Comparison of ENCODE assay signal across 11 mouse cellular contexts in the genomic region with DNA sequence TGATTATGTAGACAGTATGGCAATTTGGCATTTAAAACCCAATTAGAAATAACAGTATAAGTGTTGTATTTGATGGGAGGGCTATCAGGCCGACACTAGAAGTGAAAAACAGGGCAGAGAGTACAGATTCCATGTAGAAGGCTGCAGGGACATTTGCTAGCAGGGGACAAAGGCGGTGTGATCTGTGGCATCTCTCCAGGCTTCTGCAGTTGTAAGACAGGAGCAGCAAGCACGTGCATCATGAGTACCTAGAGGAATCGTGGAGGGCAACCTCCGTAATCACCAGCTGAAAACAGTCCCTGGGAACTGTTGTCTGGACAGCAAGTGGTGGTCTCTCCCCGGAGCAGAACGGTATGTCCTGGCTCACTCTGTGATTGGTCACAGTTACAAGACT. TPM values are rescaled to one million over a fixed set of nuclear protein-coding genes. Genes with fewer than 3 reads are reported as not detected.
DNase-seq lines count a peak whose midpoint lies in the region; ATAC-seq and TF ChIP-seq lines count a peak whose summit lies in the region.
"Had no signal": no experiment of that assay in that cellular context is flagged by ENCODE, and none has a peak within 500 bp of the region (broad histone marks: within the 10 kb centered on the region; RNA-seq: fewer than 3 reads in every experiment).

No protein-coding gene starts in this region.

- H3K4me2 ChIP-seq in embryonic facial prominence, embryonic 13.5 days: 0 out of 2 replicates have a peak overlapping the region, but pooled peaks have one; percentile 46
- H3K4me2 ChIP-seq in neural tube, embryonic 14.5 days (ENCODE audit: low read depth, low read length): 0 out of 2 replicates have a peak overlapping the region, but pooled peaks have one; percentile 38
- peak overlapping the region; percentile 46 for H3K4me2 ChIP-seq in liver, embryonic 11.5 days
- H3K4me2 ChIP-seq in stomach, postnatal 0 days (replicated peaks; ENCODE audit: low read depth): no peak overlapping the region

- H3K4me3 ChIP-seq in embryonic facial prominence, embryonic 13.5 days: no peak overlapping the region
- H3K4me3 ChIP-seq in embryonic facial prominence, embryonic 10.5 days: no peak overlapping the region
- H3K4me3 ChIP-seq in neural tube, embryonic 14.5 days (ENCODE audit: low read depth, low read length): no peak overlapping the region
- H3K4me3 ChIP-seq in liver, embryonic 11.5 days (ENCODE audit: low read depth, low read length): no peak overlapping the region
- H3K4me3 ChIP-seq in stomach, postnatal 0 days (ENCODE audit: low read depth, low read length): no peak overlapping the region
- no peak overlapping the region for H3K4me3 ChIP-seq in thymus, adult 2 months (ENCODE audit: control insufficient read depth, insufficient read depth, low read length)
- H3K4me3 ChIP-seq: neural tube, embryonic 12.5 days had no signal

- no peak for TF ChIP-seq EP300 in stomach, postnatal 0 days (optimal IDR thresholded peaks at IDR 0.05)

- ATAC-seq in embryonic facial prominence, embryonic 13.5 days (ENCODE audit: insufficient number of reproducible peaks, insufficient read depth, low FRiP score, low TSS enrichment, low read depth): no peak
- ATAC-seq in neural tube, embryonic 14.5 days (ENCODE audit: low read depth): no peak
- peak; percentile 33; the same call in 1 of the 2 replicates for ATAC-seq in liver, embryonic 11.5 days (replicated peaks; ENCODE audit: low FRiP score)
- ATAC-seq in stomach, postnatal 0 days (ENCODE audit: low FRiP score, low TSS enrichment): 0 out of 2 replicates have a peak, but pooled peaks have one; percentile 39

- no peaks in the 10 kb centered on the region for H3K27me3 ChIP-seq in embryonic facial prominence, embryonic 13.5 days
- no peaks in the 10 kb centered on the region for H3K27me3 ChIP-seq in embryonic facial prominence, embryonic 10.5 days (replicated peaks; ENCODE audit: low read depth, poor library complexity, severe bottlenecking)
- H3K27me3 ChIP-seq in neural tube, embryonic 14.5 days (ENCODE audit: control insufficient read depth, insufficient read depth, low read length): no peaks in the 10 kb centered on the region
- H3K27me3 ChIP-seq in liver, embryonic 11.5 days (replicated peaks; ENCODE audit: control insufficient read depth, insufficient read depth, low read length): no peaks in the 10 kb centered on the region
- no peaks in the 10 kb centered on the region for H3K27me3 ChIP-seq in stomach, postnatal 0 days (ENCODE audit: control insufficient read depth, insufficient read depth, low read length)
- H3K27me3 ChIP-seq in thymus, adult 2 months (ENCODE audit: control insufficient read depth, insufficient read depth, low read length): no peaks in the 10 kb centered on the region
- H3K27me3 ChIP-seq: neural tube, embryonic 12.5 days had no signal

- peaks cover 11% of the 10 kb centered on the region; the same call in 1 of the 2 replicates for H3K4me1 ChIP-seq in embryonic facial prominence, embryonic 13.5 days
- peaks cover 25% of the 10 kb centered on the region for H3K4me1 ChIP-seq in embryonic facial prominence, embryonic 10.5 days
- H3K4me1 ChIP-seq in neural tube, embryonic 14.5 days (ENCODE audit: control insufficient read depth, insufficient read depth, low read length): no peaks in the 10 kb centered on the region
- peaks cover 3% of the 10 kb centered on the region for H3K4me1 ChIP-seq in liver, embryonic 11.5 days (replicated peaks; ENCODE audit: control insufficient read depth, insufficient read depth, low read length)
- 0 out of 2 replicates have a peak, but pooled peaks cover 3% of the 10 kb centered on the region for H3K4me1 ChIP-seq in stomach, postnatal 0 days (replicated peaks; ENCODE audit: control insufficient read depth, insufficient read depth)
- no peaks in the 10 kb centered on the region for H3K4me1 ChIP-seq in thymus, adult 2 months (replicated peaks; ENCODE audit: control insufficient read depth, insufficient read depth, low read length)
- H3K4me1 ChIP-seq: neural tube, embryonic 12.5 days had no signal

- H3K36me3 ChIP-seq in embryonic facial prominence, embryonic 13.5 days: no peaks in the 10 kb centered on the region
- no peaks in the 10 kb centered on the region for H3K36me3 ChIP-seq in embryonic facial prominence, embryonic 10.5 days (replicated peaks)
- H3K36me3 ChIP-seq in neural tube, embryonic 14.5 days (ENCODE audit: control insufficient read depth, insufficient read depth, low read length): no peaks in the 10 kb centered on the region
- no peaks in the 10 kb centered on the region for H3K36me3 ChIP-seq in liver, embryonic 11.5 days (ENCODE audit: control insufficient read depth, insufficient read depth, low read length)
- H3K36me3 ChIP-seq in stomach, postnatal 0 days (ENCODE audit: control insufficient read depth, insufficient read depth, low read length): no peaks in the 10 kb centered on the region
- H3K36me3 ChIP-seq in thymus, adult 2 months (ENCODE audit: control insufficient read depth, insufficient read depth, low read length): no peaks in the 10 kb centered on the region; the same call in 1 of the 2 replicates
- H3K36me3 ChIP-seq: neural tube, embryonic 12.5 days had no signal

- no peak for TF ChIP-seq POLR2A in thymus, adult 2 months (IDR thresholded peaks at IDR 0.05; ENCODE audit: control insufficient read depth, extremely low read depth, insufficient read depth, low read length, poor library complexity)

- peak overlapping the region; percentile 28; the same call in 1 of the 2 replicates for H3K27ac ChIP-seq in embryonic facial prominence, embryonic 13.5 days
- H3K27ac ChIP-seq in embryonic facial prominence, embryonic 10.5 days (replicated peaks): no peak overlapping the region
- no peak overlapping the region for H3K27ac ChIP-seq in neural tube, embryonic 14.5 days (ENCODE audit: low read depth, low read length)
- peak overlapping the region; percentile 28; the same call in 1 of the 2 replicates for H3K27ac ChIP-seq in liver, embryonic 11.5 days (ENCODE audit: low read depth, low read length)
- H3K27ac ChIP-seq in stomach, postnatal 0 days (replicated peaks): peak overlapping the region; percentile 40; the same call in 1 of the 2 replicates
- no peak overlapping the region for H3K27ac ChIP-seq in thymus, adult 2 months (ENCODE audit: control insufficient read depth, insufficient read depth, low read length)
- H3K27ac ChIP-seq: neural tube, embryonic 12.5 days had no signal

- WGBS in embryonic facial prominence, embryonic 13.5 days: 68% methylated on average over 7 of the region's 7 CpGs
- 69% methylated on average over 7 of the region's 7 CpGs for whole genome bisulfite sequencing in embryonic facial prominence, embryonic 10.5 days
- WGBS in neural tube, embryonic 14.5 days: 56% methylated on average over 7 of the region's 7 CpGs
- WGBS in liver, embryonic 11.5 days: 61% methylated on average over 7 of the region's 7 CpGs
- WGBS in stomach, postnatal 0 days: 67% methylated on average over 7 of the region's 7 CpGs
- 91% methylated on average over 7 of the region's 7 CpGs for WGBS in thymus, adult 2 months

- TF ChIP-seq CTCF in stomach, postnatal 0 days (IDR thresholded peaks at IDR 0.05; ENCODE audit: low read depth): no peak
- no peak for TF ChIP-seq CTCF in thymus, adult 2 months (IDR thresholded peaks at IDR 0.05; ENCODE audit: borderline replicate concordance, control insufficient read depth, extremely low read depth, insufficient read depth, low read length, poor library complexity)

- no peak for DNase-seq in embryonic facial prominence, embryonic 10.5 days (ENCODE audit: low spot score)
- DNase-seq in neural tube, embryonic 10.5 days (ENCODE audit: extremely low spot score, low spot score): no peak
- DNase-seq in liver, embryonic 11.5 days (ENCODE audit: low spot score): peak; percentile 36
- no peak for DNase-seq in stomach, postnatal 0 days (ENCODE audit: low spot score)
- DNase-seq in thymus, adult 2 months: no peak
- DNase-seq in urinary bladder, postnatal 14 days (ENCODE audit: low spot score): no peak
- DNase-seq: adrenal gland, adult 2 months; right cerebral cortex, postnatal 25 days had no signal

- H3K9ac ChIP-seq in embryonic facial prominence, embryonic 13.5 days: no peak overlapping the region
- no peak overlapping the region for H3K9ac ChIP-seq in neural tube, embryonic 14.5 days (replicated peaks; ENCODE audit: low read depth, low read length)
- H3K9ac ChIP-seq in liver, embryonic 11.5 days (ENCODE audit: low read depth, low read length): no peak overlapping the region
- no peak overlapping the region for H3K9ac ChIP-seq in stomach, postnatal 0 days (ENCODE audit: low read length)
- H3K9ac ChIP-seq: neural tube, embryonic 12.5 days had no signal

- no peaks in the 10 kb centered on the region for H3K9me3 ChIP-seq in embryonic facial prominence, embryonic 13.5 days
- no peaks in the 10 kb centered on the region for H3K9me3 ChIP-seq in embryonic facial prominence, embryonic 10.5 days
- H3K9me3 ChIP-seq in neural tube, embryonic 14.5 days (ENCODE audit: control insufficient read depth, low read length): no peaks in the 10 kb centered on the region
- H3K9me3 ChIP-seq in liver, embryonic 11.5 days (ENCODE audit: control insufficient read depth, low read length): no peaks in the 10 kb centered on the region
- H3K9me3 ChIP-seq in stomach, postnatal 0 days (ENCODE audit: control insufficient read depth, low read length): no peaks in the 10 kb centered on the region
- H3K9me3 ChIP-seq: neural tube, embryonic 12.5 days had no signal

RNA-seq across cellular contexts. Expression of a gene that starts 37.2 kb away (rescaled TPM):
- polyA plus RNA-seq in embryonic facial prominence, embryonic 13.5 days (2015; fragmentation: Nextera tagmentation; extraction: Ambion mirVana): 14.7 and 20.5 TPM in 2 replicates
- polyA plus RNA-seq in embryonic facial prominence, embryonic 10.5 days (2016; fragmentation: Nextera tagmentation; extraction: Ambion mirVana): 14.8 and 18.5 TPM in 2 replicates
- polyA plus RNA-seq in neural tube, embryonic 14.5 days (2014; fragmentation: Nextera tagmentation; extraction: Ambion mirVana): 28.4 and 29.6 TPM in 2 replicates
- polyA plus RNA-seq in liver, embryonic 11.5 days (2014; fragmentation: Nextera tagmentation; extraction: Ambion mirVana): 30.4 and 37.2 TPM in 2 replicates
- polyA plus RNA-seq in stomach, postnatal 0 days (2015; fragmentation: Nextera tagmentation; extraction: Ambion mirVana): 18.1 and 18.2 TPM in 2 replicates
- 7.5 and 8.7 TPM in 2 replicates for polyA plus RNA-seq in thymus, adult 2 months (2012; rRNA removed)

Comparison
In these comparisons a context has a peak if more than half of its experiments do, and no peak if none do; other contexts are left out.
1. H3K27ac ChIP-seq: peak in embryonic facial prominence, embryonic 13.5 days (single experiment), liver, embryonic 11.5 days (single experiment) and stomach, postnatal 0 days (single experiment); none in embryonic facial prominence, embryonic 10.5 days (single experiment), neural tube, embryonic 14.5 days (single experiment) and thymus, adult 2 months (single experiment).
2. ATAC-seq: peak in liver, embryonic 11.5 days (single experiment) and stomach, postnatal 0 days (single experiment); none in embryonic facial prominence, embryonic 13.5 days (single experiment) and neural tube, embryonic 14.5 days (single experiment).